Mouse (Mus musculus): ENCODE measurements around the gene Lcn3. TPM values are rescaled to one million over a fixed set of nuclear protein-coding genes. Genes with fewer than 3 reads are reported as not detected.

Gene Lcn3
- total and polyA plus RNA-seq, 2 experiments from 2014 or later, result not detected

DNA sequence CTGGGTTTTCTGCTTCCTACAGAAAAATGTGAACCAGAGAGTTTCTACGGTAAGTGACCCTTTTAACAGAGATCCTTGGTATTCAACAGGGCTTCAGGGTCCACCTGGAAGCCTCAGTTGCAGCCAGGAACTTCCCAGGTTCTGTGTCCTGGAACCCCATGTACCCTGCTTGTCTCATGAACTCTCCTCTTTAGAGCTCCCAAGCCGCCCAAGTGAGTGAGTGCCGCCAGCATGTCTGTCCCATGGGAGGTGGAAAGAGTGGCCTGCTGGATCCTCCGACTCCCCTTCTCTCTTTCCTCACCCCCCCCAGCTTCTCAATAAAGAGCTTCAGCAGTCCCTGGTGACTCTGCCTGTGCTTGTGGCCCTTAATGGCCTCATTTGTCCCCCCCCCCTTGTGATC is 2.4 kb downstream of the Lcn3 start:
- no peak for ATAC-seq
- no peak overlapping the region for H3K9ac ChIP-seq
- WGBS, result 89% methylated on average over 4 of the region's 4 CpGs

DNA sequence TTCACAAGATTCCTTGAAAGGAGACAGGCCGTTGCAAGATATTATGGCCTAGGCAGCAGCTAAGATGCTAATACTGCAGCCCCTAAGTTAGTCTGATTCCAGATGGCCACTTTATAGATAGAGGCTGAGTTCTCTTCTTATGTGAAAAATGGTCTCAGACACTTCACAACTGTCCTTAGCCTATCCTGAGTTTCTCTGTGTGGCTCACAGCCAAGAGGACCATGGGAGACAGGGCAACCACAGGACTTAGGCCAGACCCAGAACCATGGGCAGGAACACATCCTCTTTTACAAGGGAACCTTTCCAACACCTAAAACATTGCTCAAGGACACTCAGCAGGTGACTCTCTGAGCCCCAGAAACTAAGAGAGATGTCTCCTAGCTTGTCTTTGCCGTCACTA is 8.1 kb downstream of the Lcn3 start:
- H3K36me3 ChIP-seq (ENCODE audit: insufficient read depth), result no peaks in the 10 kb centered on the region
- no peak for DNase-seq
- H3K27me3 ChIP-seq (ENCODE audit: insufficient read depth, low read length), result no peaks in the 10 kb centered on the region
- no peak overlapping the region for H3K9ac ChIP-seq
- TF ChIP-seq CTCF (IDR thresholded peaks at IDR 0.05; ENCODE audit: low read depth), result no peak
- no peaks in the 10 kb centered on the region for H3K9me3 ChIP-seq (ENCODE audit: low read length)
- H3K4me3 ChIP-seq (ENCODE audit: low read depth, low read length), result no peak overlapping the region
- no peaks in the 10 kb centered on the region for H3K4me1 ChIP-seq (ENCODE audit: insufficient read depth)
- ATAC-seq, result no peak
- no peak overlapping the region for H3K4me2 ChIP-seq (ENCODE audit: low read depth)
- 90% methylated on average over 2 of the region's 2 CpGs for WGBS
- H3K27ac ChIP-seq (ENCODE audit: low read depth, low read length), result no peak overlapping the region

More for the DNA sequence above, 2.4 kb downstream of the Lcn3 start:
- H3K4me2 ChIP-seq (ENCODE audit: low read depth), result no peak overlapping the region
- no peak for DNase-seq
- H3K27ac ChIP-seq (ENCODE audit: low read depth, low read length), result no peak overlapping the region
- no peaks in the 10 kb centered on the region for H3K36me3 ChIP-seq (ENCODE audit: insufficient read depth)
- H3K4me3 ChIP-seq (ENCODE audit: low read depth, low read length), result no peak overlapping the region
- no peaks in the 10 kb centered on the region for H3K27me3 ChIP-seq (ENCODE audit: insufficient read depth, low read length)
- H3K4me1 ChIP-seq (ENCODE audit: insufficient read depth), result no peaks in the 10 kb centered on the region
- no peak for TF ChIP-seq CTCF (IDR thresholded peaks at IDR 0.05; ENCODE audit: low read depth)
- no peaks in the 10 kb centered on the region for H3K9me3 ChIP-seq (ENCODE audit: low read length)

DNA sequence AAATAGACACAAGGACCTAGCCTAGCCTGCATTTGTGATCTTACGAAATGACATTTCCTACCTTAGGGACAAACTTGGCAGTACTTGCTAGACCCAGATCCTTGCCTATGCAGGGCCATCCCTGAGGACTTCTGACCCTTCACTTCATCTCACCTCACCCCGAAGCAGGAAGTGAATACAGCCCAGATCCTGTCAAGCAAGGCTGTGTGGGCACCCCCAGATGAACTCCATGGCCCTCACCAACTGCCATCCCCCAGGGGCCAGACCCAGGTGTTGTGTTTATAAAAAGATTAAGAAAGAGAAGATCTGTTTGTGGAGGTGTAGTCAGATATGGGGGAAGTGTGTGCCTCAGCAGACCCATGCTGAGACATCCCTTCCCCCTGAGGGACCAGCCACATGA is 9.3 kb downstream of the Lcn3 start:
- DNase-seq (no peak), ATAC-seq (no peak)
- Histone ChIP-seq H3K36me3 (ENCODE audit: insufficient read depth) (no peaks in the 10 kb centered on the region), H3K4me3 (ENCODE audit: low read depth, low read length) (no peak overlapping the region), H3K27ac (ENCODE audit: low read depth, low read length) (no peak overlapping the region), H3K9ac (no peak overlapping the region), H3K27me3 (ENCODE audit: insufficient read depth, low read length) (no peaks in the 10 kb centered on the region), H3K4me2 (ENCODE audit: low read depth) (no peak overlapping the region), H3K4me1 (ENCODE audit: insufficient read depth) (no peaks in the 10 kb centered on the region), H3K9me3 (ENCODE audit: low read length) (no peaks in the 10 kb centered on the region)
- WGBS, result 80% methylated on average over 2 of the region's 2 CpGs
- TF ChIP-seq CTCF (IDR thresholded peaks at IDR 0.05; ENCODE audit: low read depth), result no peak

DNA sequence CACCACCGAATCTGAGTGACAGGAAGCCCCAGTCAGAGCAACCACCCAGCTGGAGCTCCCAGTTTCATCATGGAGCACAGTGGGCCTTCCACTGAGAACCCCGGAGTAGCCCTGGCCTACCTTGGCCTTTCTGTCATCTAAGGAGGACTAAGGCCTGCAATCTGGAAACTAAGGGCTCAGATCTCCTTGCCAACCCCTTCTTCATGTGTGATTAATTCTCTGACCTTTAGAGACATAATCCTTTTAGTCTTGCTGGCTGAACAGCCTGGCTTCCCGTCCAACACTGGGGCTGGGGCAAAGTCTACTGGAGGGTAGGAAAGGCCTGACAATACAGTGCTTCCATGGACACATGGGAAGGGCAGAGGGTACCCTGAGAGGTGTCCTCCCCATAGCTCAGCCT is 10.6 kb downstream of the Lcn3 start:
- no peak for ATAC-seq
- Histone ChIP-seq H3K36me3 (ENCODE audit: insufficient read depth) (no peaks in the 10 kb centered on the region), H3K27ac (ENCODE audit: low read depth, low read length) (no peak overlapping the region), H3K27me3 (ENCODE audit: insufficient read depth, low read length) (no peaks in the 10 kb centered on the region), H3K4me2 (ENCODE audit: low read depth) (no peak overlapping the region), H3K4me3 (ENCODE audit: low read depth, low read length) (no peak overlapping the region), H3K9me3 (ENCODE audit: low read length) (no peaks in the 10 kb centered on the region), H3K9ac (no peak overlapping the region), H3K4me1 (ENCODE audit: insufficient read depth) (no peaks in the 10 kb centered on the region)
- DNase-seq, result no peak
- TF ChIP-seq CTCF (IDR thresholded peaks at IDR 0.05; ENCODE audit: low read depth), result no peak
- WGBS, result 64% methylated on average over 3 of the region's 3 CpGs

DNA sequence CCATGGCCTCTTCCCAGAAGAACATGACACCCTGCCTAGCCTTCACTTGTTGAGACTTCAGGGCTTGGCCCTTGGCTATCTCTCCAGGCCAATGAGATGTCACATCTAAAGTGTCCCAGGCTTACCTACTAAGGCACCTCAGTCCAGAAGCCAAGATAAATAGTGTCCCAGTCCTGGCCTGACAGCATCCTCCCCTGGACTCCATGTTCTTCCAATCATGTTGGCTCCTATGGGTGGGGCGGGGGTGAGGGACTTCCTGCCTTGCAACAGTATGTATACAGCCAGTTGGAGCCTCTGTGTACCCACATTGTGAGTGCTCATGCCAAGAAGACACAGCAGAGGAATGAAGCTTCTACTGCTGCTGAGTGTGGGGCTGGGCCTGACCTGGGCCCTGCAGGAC is 11.3 kb downstream of the Lcn3 start, which contains the start of gene Lcn11:
Gene Lcn11 (plus strand): TSS at position 301 of the 400 bp plus-strand sequence.
- ATAC-seq, result no peak
- H3K27me3 ChIP-seq (ENCODE audit: insufficient read depth, low read length), result no peaks in the 10 kb centered on the region
- H3K4me3 ChIP-seq (ENCODE audit: low read depth, low read length), result no peak within 1 kb of the TSS
- H3K9me3 ChIP-seq (ENCODE audit: low read length), result no peaks in the 10 kb centered on the region
- H3K4me2 ChIP-seq (ENCODE audit: low read depth), result no peak within 1 kb of the TSS
- H3K4me1 ChIP-seq (ENCODE audit: insufficient read depth), result no peaks in the 10 kb centered on the region
- DNase-seq, result no peak
- H3K36me3 ChIP-seq (ENCODE audit: insufficient read depth), result no peaks in the 10 kb centered on the region
- H3K9ac ChIP-seq, result no peak within 1 kb of the TSS
- no peak within 1 kb of the TSS for H3K27ac ChIP-seq (ENCODE audit: low read depth, low read length)
- WGBS, result 100% methylated on average over 1 of the region's 1 CpGs
- no peak for TF ChIP-seq CTCF (IDR thresholded peaks at IDR 0.05; ENCODE audit: low read depth)

DNA sequence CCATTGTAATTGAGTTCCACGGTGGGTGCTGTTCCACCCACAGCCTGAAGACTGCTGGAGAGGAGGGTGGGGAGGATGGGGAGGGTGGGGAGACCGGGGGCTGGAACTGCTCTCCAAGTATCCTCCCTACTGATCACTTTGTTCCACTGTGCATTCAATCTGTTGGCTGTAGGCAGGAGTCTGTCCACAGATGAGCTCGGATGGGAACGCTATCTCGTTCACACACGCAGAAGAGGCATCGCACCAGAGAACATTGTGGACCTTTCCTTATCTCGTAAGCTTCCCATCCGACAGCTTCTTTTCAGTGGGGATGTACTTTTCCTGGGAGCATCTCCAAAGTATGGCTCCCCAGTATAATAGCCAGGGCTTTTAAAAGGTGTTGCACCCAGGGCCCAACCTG is 13.7 kb downstream of the Lcn3 start:
- Histone ChIP-seq H3K4me2 (ENCODE audit: low read depth) (no peak overlapping the region), H3K27me3 (ENCODE audit: insufficient read depth, low read length) (no peaks in the 10 kb centered on the region), H3K27ac (ENCODE audit: low read depth, low read length) (no peak overlapping the region), H3K4me1 (ENCODE audit: insufficient read depth) (no peaks in the 10 kb centered on the region), H3K9me3 (ENCODE audit: low read length) (no peaks in the 10 kb centered on the region), H3K9ac (no peak overlapping the region), H3K36me3 (ENCODE audit: insufficient read depth) (no peaks in the 10 kb centered on the region), H3K4me3 (ENCODE audit: low read depth, low read length) (no peak overlapping the region)
- no peak for TF ChIP-seq CTCF (IDR thresholded peaks at IDR 0.05; ENCODE audit: low read depth)
- no peak for DNase-seq
- ATAC-seq, result no peak
- WGBS, result 89% methylated on average over 9 of the region's 9 CpGs

DNA sequence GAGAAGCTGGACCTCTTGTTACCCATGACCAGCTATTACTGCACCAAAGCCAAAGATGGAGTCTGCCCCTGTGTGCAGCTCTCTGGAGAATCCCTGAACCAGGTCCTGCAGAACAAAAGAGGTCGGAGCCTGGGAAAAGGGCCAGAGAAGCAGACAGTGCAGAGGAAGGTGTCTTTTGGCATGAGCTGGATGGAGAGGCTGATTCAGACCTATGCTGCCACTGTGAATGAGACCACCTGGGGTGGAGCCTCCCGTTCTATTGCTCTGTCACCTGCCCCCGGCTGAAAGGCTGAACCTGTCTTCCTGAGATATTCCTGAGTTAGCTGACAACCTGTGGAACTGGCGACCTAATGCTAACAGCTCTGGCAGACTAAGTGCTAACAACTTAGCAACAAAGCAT is 15.6 kb downstream of the Lcn3 start:
- DNase-seq (no peak), ATAC-seq (no peak)
- H3K4me1 ChIP-seq (ENCODE audit: insufficient read depth), result no peaks in the 10 kb centered on the region
- H3K27ac ChIP-seq (ENCODE audit: low read depth, low read length), result no peak overlapping the region
- no peak overlapping the region for H3K4me2 ChIP-seq (ENCODE audit: low read depth)
- H3K36me3 ChIP-seq (ENCODE audit: insufficient read depth), result no peaks in the 10 kb centered on the region
- 71% methylated on average over 4 of the region's 4 CpGs for WGBS
- H3K27me3 ChIP-seq (ENCODE audit: insufficient read depth, low read length), result no peaks in the 10 kb centered on the region
- no peaks in the 10 kb centered on the region for H3K9me3 ChIP-seq (ENCODE audit: low read length)
- no peak for TF ChIP-seq CTCF (IDR thresholded peaks at IDR 0.05; ENCODE audit: low read depth)
- no peak overlapping the region for H3K9ac ChIP-seq
- H3K4me3 ChIP-seq (ENCODE audit: low read depth, low read length), result no peak overlapping the region

DNA sequence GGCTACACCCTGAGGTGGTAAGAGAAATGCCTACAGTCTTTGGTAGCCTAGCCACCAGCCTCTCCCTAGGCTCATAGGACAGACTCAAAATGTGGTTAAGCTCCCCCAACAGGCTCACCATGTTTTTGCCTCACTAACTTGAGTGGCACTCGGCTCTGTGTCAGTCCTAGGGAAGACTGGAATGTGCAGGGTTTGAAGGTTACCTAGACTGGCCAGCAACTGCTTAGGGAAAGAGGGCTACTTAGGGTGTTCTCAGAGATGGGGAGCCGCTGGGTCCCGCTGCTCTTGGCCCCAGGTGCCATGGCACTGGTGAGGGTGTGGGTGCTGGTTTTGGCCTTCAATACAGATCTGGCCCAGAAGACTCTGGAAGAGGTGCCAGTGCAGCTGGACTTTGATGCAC is 16.6 kb downstream of the Lcn3 start, which contains the start of gene Gm13539:
Gene Gm13539 (plus strand): TSS at position 301 of the 400 bp plus-strand sequence.
- ATAC-seq (no peak), DNase-seq (no peak)
- Histone ChIP-seq H3K36me3 (ENCODE audit: insufficient read depth) (no peaks in the 10 kb centered on the region), H3K4me1 (ENCODE audit: insufficient read depth) (no peaks in the 10 kb centered on the region), H3K9ac (no peak within 1 kb of the TSS), H3K9me3 (ENCODE audit: low read length) (no peaks in the 10 kb centered on the region), H3K4me3 (ENCODE audit: low read depth, low read length) (no peak within 1 kb of the TSS), H3K4me2 (ENCODE audit: low read depth) (no peak within 1 kb of the TSS), H3K27me3 (ENCODE audit: insufficient read depth, low read length) (no peaks in the 10 kb centered on the region), H3K27ac (ENCODE audit: low read depth, low read length) (no peak within 1 kb of the TSS)
- no peak for TF ChIP-seq CTCF (IDR thresholded peaks at IDR 0.05; ENCODE audit: low read depth)
- WGBS, result 81% methylated on average over 3 of the region's 3 CpGs

Measured in forebrain, postnatal 0 days (tissue).